8 mouse cellular contexts compared by ENCODE assay signal in genomic region chr7:46033870-46034337, GRCm38 (mm10). TPM values are rescaled to one million over a fixed set of nuclear protein-coding genes. Genes with fewer than 3 reads are reported as not detected.
A peak's percentile ranks its signal among the peaks of the same experiment; 100 is the strongest.
DNase-seq lines count a peak whose midpoint lies in the region; ATAC-seq and TF ChIP-seq lines count a peak whose summit lies in the region.

No protein-coding gene starts in this region.

- under 1% methylated on average over 35 of the region's 35 CpGs for WGBS in thymus, adult 2 months
- under 1% methylated on average over 35 of the region's 35 CpGs for WGBS in liver, embryonic 13.5 days (ENCODE audit: insufficient replicate concordance)

- peak overlapping the region; percentile 97 for H3K4me2 ChIP-seq in liver, embryonic 13.5 days

- ATAC-seq in liver, embryonic 13.5 days (ENCODE audit: low read depth): peak; percentile 18

- peaks cover 10% of the 10 kb centered on the region for H3K4me1 ChIP-seq in thymus, adult 2 months (replicated peaks; ENCODE audit: control insufficient read depth, insufficient read depth, low read length)
- H3K4me1 ChIP-seq in liver, embryonic 13.5 days (replicated peaks): peaks cover 56% of the 10 kb centered on the region

- no peaks in the 10 kb centered on the region for H3K9me3 ChIP-seq in liver, embryonic 13.5 days (replicated peaks)

- H3K4me3 ChIP-seq in gastrocnemius, adult 2 months: peak overlapping the region; percentile 99
- H3K4me3 ChIP-seq in thymus, adult 2 months (ENCODE audit: control insufficient read depth, insufficient read depth, low read length): peak overlapping the region; percentile 84
- H3K4me3 ChIP-seq in liver, embryonic 13.5 days (replicated peaks): peak overlapping the region; percentile 89

- no peak for TF ChIP-seq CTCF in gastrocnemius, adult 2 months (IDR thresholded peaks at IDR 0.05)
- no peak for TF ChIP-seq CTCF in thymus, adult 2 months (IDR thresholded peaks at IDR 0.05; ENCODE audit: borderline replicate concordance, control insufficient read depth, extremely low read depth, insufficient read depth, low read length, poor library complexity)

- no peaks in the 10 kb centered on the region for H3K36me3 ChIP-seq in thymus, adult 2 months (ENCODE audit: control insufficient read depth, insufficient read depth, low read length)
- H3K36me3 ChIP-seq in liver, embryonic 13.5 days: peaks cover 21% of the 10 kb centered on the region

- peak overlapping the region; percentile 91 for H3K9ac ChIP-seq in liver, embryonic 13.5 days

- TF ChIP-seq POLR2A in thymus, adult 2 months (IDR thresholded peaks at IDR 0.05; ENCODE audit: control insufficient read depth, extremely low read depth, insufficient read depth, low read length, poor library complexity): no peak

- no peak for DNase-seq in gastrocnemius, adult 2 months
- no peak for DNase-seq in gastrocnemius, postnatal 10 days
- no peak for DNase-seq in thymus, adult 2 months
- no peak for DNase-seq in thymus, adult 18-20 months
- DNase-seq in liver, embryonic 13.5 days: no peak
- DNase-seq in ovary, postnatal 14 days (ENCODE audit: low spot score): no peak
- DNase-seq in layer of hippocampus, postnatal 14 days (ENCODE audit: low spot score in 2 of 2): no peak
- no peak for DNase-seq in right cerebral cortex, postnatal 10 days (ENCODE audit: low spot score in 2 of 2)

- H3K27me3 ChIP-seq in thymus, adult 2 months (ENCODE audit: control insufficient read depth, insufficient read depth, low read length): no peaks in the 10 kb centered on the region
- no peaks in the 10 kb centered on the region for H3K27me3 ChIP-seq in liver, embryonic 13.5 days

- intact Hi-C loops in gastrocnemius, adult 2 months (cut with DNase I): no loop called here

- peak overlapping the region; percentile 87 for H3K27ac ChIP-seq in gastrocnemius, adult 2 months
- H3K27ac ChIP-seq in thymus, adult 2 months (ENCODE audit: control insufficient read depth, insufficient read depth, low read length): no peak overlapping the region
- peak overlapping the region; percentile 69 for H3K27ac ChIP-seq in liver, embryonic 13.5 days

RNA-seq across cellular contexts. Expression of gene Nomo1, which starts 0.4 kb away (rescaled TPM):
- 10 to 100 TPM; 74.9 to 78.9 TPM for total RNA-seq in gastrocnemius, adult 2 months (2021)
- 10 to 100 TPM; 42.1 to 47.5 TPM for total RNA-seq in gastrocnemius, postnatal 10 days (2021)
- polyA plus RNA-seq in thymus, adult 2 months (2012; rRNA removed): 37.4 and 42.4 TPM in 2 replicates
- 30.8 and 34.2 TPM in 2 replicates for polyA plus RNA-seq in liver, embryonic 13.5 days (2015; fragmentation: Nextera tagmentation; extraction: Ambion mirVana)
- 100 to 1,000 TPM; 113 to 118 TPM for total RNA-seq in layer of hippocampus, postnatal 14 days (2021)

RNA-seq across cellular contexts. Expression of gene Abcc6, which starts 3.8 kb away (rescaled TPM):
- total RNA-seq in gastrocnemius, adult 2 months (2021): under 1 TPM in 1 of 2 experiments, not detected in 1; 0.20 TPM
- under 1 TPM; 0.11 to 0.12 TPM for total RNA-seq in gastrocnemius, postnatal 10 days (2021)
- polyA plus RNA-seq in thymus, adult 2 months (2012; rRNA removed): 0.49 and 0.61 TPM in 2 replicates
- polyA plus RNA-seq in liver, embryonic 13.5 days (2015; fragmentation: Nextera tagmentation; extraction: Ambion mirVana): 4.5 and 4.8 TPM in 2 replicates
- total RNA-seq in layer of hippocampus, postnatal 14 days (2021): 1 to 10 TPM; 4.3 to 5.9 TPM

Comparison
In these comparisons a context has a peak if more than half of its experiments do, and no peak if none do; other contexts are left out.
1. RNA of gene Abcc6, which starts 3.8 kb away (total RNA-seq): 4.3 to 5.9 TPM in layer of hippocampus, postnatal 14 days; 0.20 TPM in gastrocnemius, adult 2 months and 0.11 to 0.12 TPM in gastrocnemius, postnatal 10 days; every median in the first group is over 4 times any median in the second.
2. Peak in every context shown above with its lines, with median percentiles within 50 percentile points of each other: H3K4me3 ChIP-seq.